Mouse (Mus musculus): ENCODE data around the gene Cdc42bpb.

The Cdc42bpb gene

DNA sequence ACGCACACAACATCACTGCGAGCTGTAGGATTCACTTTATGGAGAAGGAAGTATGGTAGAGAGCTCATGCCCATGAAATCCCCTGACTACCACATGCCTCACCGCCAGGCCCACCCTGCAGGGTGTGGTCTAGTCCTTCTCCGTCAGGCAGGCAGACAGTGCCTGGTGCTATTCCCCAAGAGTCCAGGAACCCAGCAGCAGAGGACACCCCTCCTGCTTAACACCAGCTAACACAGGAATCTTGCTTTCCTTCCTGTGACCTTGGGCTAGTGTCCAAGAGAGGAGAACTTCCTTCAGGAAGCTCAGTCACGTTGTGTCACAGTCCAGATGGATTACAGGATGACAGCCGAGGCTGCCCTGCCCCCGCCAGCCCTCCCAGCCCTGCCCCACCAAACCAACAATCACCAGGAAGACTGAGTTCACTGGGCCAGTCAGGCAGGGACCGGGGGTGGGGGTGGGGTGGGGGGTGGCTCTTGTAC lies 9.2 kb upstream of the Cdc42bpb start:
- no peak for DNase-seq (ENCODE audit: low spot score)

DNA sequence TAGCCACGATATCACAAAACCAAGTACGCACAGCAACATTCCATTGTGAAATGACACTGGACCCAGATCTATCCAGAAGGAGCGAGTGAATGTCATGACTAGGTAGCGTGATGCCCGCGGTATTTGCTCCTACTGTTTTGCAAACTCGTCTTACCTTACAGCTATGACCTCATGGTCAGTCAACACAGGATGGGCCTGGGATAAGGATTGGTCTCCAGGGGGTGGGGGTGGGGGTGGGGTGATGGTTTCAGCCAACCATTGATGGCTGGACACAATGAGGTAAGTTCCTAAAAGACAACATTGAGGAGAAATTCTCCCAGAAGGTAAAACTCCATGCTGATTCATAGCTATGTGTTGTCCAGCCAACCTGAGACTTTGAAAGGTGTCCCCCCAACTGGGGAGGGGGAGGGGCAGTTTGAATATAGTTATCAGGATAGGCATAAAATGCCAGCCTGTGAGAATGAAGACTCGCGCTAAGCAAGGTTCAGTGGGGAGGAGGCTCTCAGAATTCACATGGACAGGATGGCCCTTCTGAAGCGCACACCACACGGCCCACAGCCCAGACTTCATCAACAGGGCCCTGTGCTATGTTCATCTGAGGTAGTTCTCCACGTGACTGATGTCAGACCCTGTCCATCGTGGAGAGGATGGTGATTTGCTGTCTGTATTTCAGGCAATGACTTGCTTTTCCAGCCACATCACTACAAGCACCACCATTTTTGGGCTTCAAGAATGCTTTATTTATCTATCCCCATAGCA lies 8.5 kb upstream of the Cdc42bpb start:
- no peak for DNase-seq (ENCODE audit: low spot score)

DNA sequence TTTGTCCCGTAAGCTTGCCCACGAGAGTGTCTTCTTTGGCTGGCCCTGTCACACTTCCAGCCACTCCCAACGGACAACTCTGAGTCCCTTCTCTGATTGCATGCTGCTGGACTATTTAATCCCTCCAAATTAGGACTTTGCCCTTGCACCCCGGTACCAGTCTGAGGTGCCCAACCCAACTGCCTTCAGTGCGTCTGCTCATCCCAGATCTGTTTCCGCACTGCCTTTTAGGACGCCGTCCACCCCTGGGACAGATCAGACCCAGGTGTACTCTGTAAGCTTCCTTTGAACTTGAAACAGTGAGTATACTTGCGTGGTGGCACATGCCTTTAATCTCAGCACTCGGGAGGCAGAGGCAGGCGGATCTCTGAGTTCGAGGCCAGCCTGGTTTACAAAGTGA lies 1.3 kb upstream of the Cdc42bpb start:
- DNase-seq (ENCODE audit: low spot score): no peak

DNA sequence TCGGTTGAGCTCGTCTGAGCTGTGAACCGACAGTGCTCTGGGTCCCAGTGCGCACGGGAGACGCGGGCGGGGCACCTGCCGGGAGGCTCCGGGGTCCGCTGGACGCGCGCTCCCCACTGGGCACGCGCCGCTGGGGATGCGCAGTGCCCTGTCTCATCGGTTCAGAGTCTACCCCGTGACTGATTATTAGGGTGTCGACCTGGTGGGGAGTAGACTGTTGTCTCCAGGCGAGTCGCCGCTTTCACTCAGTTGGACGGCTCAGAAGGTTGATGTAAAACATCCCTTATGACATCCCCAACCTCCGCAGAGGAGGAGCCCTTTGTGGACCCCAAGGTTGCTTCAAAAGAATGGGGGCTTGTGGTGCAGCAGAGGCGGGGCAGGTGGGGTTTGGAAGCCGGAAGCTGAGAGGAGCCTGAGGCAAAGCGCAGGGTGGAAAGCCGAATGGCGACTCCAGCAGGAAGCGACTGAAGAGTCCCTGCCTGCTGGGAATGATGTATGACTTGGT lies 520 bp upstream of the Cdc42bpb start:
- no peak for DNase-seq (ENCODE audit: low spot score)

DNA sequence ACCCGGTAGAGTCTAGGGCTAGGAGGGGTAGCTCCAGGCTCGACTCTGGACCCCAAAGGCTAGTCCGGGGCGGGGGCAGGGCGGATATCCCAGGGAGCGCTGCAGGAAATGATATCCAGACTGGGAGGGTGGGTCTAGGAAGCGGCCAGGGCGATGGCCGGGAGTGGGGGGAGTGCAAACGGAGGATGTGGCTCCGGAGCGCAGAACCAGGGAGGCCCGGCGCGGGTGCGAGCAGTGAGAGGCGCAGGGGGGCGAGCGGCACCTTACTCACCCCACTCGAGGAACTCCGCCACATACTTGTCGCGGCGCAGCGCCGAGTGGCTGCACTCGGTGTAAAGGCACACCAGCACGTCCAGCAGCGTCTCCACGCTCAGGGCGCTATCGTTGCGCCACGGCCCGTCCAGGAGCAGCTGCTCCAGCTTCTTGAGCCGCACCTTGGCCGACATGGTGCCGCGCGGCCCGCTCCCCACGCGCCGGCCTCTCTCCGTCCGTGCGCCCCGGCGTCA lies 639 bp downstream of the Cdc42bpb start:
- DNase-seq (ENCODE audit: low spot score): no peak

DNA sequence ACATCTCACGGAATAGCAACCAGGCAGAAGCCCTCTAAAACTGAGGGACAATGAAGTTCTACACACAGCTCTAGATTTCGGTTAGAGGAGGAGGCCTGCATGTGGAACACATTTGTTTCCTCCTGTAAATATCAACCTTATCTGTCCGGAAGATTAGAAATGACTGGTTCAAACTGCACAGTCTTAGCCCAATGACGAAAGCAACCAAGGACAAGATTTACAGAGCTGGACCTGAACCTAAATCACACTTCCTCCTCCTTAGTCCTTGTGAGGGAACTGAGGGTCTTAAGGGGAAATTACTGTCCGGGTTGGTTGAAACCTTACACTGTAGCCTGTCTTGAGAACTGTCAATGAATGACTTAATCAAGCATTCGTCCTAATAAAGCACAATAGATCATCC lies 1.5 kb downstream of the Cdc42bpb start:
- DNase-seq (ENCODE audit: low spot score): no peak

DNA sequence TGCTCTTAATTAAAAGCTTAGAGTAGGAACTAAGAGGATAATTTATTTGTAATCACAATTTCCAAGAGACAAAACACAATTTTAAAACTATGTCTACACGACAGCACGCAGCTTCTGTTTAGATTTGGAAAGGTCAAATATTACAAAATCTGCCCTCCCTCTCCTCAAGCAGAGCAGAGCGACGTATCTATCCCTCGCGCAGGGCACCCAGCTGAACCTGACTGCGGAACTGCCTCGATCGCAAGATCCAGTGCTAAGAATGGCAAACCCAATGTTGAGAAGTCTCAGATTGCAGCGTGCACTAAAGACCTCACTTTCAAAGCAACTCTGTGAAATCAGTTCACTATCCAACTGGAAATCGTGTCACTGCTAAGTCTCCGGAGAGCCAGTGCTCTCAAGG lies 2.0 kb downstream of the Cdc42bpb start:
- no peak for DNase-seq (ENCODE audit: low spot score)

DNA sequence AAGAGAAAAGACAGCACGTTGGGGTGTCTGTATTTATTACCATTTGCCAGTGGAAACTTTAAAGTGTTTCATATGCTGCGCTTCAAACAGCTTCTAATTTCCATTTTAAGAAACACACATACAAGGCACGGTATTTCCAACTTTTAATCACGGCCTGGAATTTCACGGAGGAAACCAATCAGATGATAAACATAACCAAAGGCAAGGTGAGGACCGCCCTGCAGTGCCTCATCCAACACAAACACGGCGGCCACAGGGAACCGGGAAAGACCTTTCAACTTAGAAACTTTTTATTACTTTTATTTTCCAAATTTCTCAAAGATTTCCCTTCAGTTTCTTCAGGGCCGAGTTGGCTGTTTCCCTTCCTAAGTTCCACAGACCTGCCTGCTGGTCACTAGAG lies 2.8 kb downstream of the Cdc42bpb start:
- no peak for DNase-seq (ENCODE audit: low spot score)

DNA sequence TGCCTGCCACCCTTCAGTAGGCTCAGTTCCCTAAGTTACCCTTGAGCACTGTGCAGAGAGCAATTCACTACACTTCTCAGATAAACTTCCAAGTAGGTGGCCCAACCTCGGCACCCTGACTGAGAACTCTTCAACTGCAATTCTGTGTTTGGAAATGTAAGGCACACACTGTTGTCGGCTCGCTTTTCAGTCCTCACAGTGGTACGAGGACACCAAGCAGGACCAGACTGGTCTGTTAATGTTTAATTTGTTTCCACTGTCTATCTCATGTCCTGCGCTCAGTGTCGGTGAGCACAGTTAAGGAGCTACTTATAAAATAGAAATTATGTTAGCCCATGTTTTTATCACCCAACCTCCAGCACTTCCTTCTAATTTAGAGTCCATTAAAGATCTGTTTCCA lies 4.1 kb downstream of the Cdc42bpb start:
- no peak for DNase-seq (ENCODE audit: low spot score)

DNA sequence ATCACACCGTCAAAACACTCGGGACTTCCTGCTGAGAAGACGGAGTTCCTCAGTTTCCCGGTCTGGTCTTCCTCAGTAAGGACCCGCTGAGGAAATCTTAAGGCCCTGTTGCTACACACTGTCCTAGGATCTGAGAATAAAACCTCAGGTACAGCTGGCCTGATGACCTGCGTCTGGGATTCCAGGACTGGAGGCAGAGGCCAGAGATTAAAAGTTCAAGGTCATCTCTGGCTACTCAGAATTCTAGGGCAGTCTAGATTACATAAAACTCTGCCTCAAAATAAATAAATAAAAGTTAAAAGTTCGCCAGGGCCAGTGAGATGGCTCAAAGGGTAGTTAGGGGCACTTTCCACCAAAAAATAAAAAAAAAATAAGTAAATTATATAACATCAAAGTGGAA lies 5.6 kb downstream of the Cdc42bpb start:
- DNase-seq (ENCODE audit: low spot score): no peak

DNA sequence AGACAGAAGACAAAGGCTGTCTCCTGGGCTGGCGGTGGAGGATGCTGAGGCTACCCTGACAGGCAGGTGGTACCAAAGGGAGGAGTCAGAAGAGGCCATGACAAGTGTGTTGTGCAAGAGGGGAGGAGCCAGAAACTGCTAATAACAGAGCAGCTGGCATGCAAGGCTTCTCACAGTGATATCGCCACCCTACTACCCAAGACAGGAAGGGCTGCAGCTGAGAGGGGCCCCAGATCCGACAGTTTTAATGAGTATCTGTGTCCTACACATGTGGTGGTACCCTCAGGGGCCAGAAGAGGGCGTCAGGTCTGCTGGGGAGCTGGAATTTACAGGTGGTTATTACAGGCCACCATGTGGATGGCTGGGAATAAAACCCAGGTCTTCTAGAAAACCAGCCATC lies 7.3 kb downstream of the Cdc42bpb start:
- no peak for DNase-seq (ENCODE audit: low spot score)

DNA sequence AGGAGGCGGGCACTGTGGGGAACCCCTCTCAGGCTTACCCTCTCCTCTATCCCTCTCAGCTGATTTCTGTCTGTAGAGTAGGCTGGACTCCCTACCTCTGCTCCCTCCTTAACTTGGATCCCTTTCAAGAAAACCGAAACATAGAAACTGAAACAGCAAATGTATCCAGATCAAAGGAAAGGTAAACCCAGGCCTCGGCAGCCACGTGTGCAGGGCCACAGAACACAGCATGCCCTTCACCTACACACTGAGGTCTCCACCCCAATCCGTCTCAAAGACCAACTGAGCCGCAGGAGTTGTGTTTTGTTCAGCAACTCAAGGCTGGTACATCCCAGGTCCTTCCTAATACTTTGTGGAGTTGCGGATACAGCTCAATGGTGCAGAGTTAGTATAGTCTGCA lies 10.5 kb downstream of the Cdc42bpb start:
- no peak for DNase-seq (ENCODE audit: low spot score)

DNA sequence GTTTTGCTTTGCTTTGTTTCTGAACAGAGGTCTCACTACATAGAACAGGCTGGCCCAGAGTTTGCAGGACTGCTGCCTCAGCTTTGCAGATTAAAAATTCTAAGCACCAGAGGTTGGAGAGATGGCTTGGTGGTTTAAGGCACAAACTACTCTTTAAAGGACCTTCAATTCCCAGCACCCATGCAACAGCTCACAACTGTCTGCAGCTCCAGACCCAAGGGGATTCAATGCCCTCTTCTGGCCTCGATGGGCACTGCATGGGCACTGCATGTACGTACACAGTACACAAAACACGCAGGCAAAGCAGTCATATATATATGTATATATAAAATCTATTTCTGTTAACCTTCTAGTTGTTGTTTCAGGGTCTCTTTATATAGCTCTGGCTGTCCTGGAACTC lies 13.3 kb downstream of the Cdc42bpb start:
- DNase-seq (ENCODE audit: low spot score): no peak

DNA sequence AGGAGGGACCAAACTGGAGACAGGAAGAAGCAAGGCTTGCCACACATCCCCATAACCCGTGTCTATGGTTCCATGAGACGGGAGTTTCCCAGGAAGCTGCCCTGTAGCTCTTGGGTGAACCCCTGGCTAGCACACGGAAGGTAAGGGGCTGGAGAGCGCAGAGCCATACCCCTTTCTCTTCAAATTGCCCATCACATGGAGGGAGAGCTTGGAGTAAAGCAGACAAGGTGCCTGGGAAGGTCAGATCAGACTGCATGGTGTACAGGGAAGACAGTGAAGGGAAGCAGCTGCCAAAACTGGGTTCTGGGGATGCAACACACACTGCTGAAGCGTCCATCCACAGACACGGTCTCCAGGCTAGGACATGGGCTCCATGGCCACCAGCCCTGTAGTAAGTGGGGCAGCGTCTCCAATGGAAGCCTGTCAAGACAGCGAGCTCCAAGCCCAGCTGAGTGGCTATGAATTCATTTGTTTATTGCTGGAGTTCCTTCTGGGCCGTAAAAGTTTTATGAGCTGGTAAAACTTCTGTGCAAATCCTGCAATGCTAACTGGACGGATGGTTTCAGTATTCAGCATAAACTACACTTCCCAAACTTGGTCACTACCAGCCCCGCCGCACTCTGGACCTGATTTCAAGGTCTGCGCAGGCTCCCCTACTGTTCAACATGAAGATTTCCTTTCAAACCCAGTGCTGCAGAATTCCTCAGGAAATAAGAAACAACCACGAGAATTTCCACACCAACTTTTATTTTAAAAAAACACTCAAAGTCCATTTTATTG lies 16.0 kb downstream of the Cdc42bpb start:
- no peak for DNase-seq (ENCODE audit: low spot score)

DNA sequence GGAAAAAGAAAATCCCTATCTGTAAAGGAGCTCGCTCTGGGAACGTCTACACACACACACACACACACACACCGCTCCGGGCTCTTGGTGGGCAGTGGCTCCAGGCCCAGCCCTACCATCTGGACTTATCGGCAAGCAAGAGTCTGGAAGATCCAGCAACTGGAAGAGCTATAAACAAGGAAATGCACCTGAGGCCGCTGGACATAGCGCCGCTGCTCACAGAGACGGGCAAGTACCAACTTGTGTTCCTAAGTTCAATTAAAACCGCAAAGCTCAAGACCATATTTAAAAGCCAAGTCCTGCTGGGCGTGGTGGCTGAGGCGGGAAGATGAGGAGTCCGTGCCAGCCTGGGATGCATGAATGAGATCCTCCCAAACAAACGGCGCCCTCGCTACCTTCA lies 16.8 kb downstream of the Cdc42bpb start:
- DNase-seq (ENCODE audit: low spot score): no peak

DNA sequence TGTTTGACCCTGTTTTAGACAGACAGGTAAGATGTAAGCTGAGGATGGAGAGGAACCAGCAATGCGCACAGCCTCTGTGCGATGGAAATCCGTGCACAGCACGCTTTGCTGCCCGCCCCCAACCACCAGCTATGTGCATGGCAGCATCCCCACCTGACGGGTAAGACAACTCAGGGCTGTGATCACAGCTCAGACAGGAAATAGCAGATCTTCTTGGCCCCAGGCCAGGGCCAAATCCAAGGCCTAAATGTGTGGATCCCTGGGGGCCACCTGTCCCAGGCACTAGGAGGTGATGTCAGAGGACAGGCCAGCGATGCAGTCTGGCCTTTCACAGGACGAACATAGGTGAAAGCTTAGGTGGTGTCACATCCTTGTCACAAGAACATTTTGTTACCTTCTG lies 21.3 kb downstream of the Cdc42bpb start:
- no peak for DNase-seq (ENCODE audit: low spot score)

DNA sequence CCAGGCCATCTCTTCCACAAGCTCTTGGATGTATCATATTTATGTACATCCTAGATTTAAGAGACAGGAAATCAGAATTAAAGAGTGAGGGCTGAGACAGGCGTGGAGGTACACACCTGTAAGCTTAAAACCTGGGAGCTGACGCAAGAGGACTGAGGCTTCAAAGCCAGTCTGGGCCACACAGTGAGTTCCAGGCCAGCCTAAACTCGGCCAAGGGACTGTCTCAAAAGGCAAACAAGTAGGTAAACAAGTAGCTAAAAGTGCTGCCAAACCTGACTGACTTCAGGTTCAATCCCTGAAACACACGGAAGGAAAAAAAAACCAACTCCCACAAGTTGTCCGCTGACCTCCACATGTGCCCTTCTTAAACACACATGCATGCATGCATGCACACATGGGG lies 23.4 kb downstream of the Cdc42bpb start:
- no peak for DNase-seq (ENCODE audit: low spot score)

DNA sequence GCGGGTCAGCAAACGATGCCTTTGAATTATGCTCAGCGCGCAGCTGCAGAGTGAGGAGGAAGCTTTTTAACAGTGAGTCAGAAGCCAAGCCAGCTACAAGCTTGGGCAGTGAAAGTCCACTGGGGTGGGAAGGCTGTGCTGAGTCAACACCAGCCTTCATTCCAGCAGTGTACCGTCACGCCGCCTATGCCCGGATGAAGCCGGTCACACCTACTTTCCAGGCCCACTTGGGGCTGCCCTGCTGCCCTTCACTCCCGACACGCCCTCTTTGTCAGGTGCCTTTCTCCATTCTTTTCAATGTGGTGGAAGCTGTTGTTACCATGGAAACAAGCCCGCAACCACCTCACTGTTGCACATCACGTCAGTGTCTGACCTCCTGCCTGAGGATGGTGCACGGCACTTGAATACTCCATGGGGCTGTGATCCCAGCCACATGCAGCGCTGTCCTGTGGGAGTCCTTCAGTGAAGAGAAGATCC lies 24.0 kb downstream of the Cdc42bpb start:
- no peak for DNase-seq (ENCODE audit: low spot score)

DNA sequence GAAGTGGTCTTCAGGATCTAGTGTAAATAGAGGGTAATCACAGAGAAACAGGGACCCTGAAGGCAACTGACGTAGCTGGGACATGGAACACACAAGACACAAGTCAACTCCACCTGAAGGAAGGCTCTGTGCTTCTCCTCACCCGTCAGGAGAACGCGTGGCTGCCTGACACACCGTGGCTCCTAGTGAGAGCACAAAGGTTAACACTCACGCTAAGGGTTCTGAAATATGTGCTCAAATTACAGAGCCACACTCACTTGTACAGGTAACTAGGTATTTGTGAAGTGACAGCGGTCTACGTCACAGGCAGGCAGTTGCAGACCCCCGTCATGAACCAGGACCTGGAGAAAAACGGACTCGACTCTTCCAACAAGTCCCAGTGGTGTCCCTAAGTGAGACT lies 24.5 kb downstream of the Cdc42bpb start:
- DNase-seq (ENCODE audit: low spot score): no peak

DNA sequence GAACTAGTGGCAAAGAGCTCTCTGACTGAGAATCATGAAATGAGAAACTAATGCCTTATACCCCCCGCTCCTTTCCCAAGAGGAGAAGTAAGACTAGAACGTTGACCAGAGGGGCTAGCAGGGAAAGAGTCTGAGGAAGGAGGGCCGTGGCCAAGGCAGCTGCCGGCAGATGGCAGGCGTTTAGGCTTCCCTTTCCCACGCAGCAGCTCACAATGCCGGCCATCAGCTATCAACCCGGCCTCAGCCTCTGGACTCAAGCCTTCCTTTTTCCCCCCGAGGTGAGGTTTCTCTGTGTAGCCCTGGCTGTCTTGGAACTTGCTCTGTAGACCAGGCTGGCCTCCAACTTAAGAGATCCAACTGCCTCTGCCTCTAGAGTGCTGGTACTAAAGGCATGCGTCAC lies 25.0 kb downstream of the Cdc42bpb start:
- DNase-seq (ENCODE audit: low spot score): no peak

DNA sequence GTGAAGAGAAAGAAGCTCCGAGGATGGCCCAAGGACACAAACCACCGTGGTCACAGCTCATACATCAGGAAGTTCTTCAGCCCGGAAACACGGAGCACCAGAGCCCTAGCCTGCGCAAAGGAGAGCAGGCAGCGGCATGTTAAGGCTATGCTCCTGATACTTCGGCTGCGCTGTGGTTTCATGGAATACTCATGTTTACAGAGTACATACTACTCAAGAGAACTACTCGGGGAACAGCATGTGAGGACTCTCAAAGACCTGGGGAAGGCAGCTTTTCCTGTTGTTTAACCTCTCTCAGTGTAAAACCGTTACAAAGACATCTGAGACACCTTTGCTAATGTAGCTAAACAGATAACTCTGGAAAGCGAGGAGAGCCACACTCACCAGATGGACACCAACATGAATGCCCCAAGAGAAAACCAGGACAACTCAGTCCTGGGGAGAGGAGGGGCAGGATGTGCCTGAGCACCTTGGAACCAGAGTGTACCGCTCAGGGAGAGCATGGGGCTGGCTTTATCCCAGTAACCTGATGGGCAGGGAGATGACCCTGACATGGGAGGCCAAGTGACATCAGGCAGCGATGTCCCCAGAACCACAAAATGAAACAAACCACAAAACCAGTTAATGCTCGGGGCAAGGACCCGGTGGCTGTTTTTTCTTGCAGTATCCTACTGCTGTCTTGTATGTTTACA lies 27.8 kb downstream of the Cdc42bpb start:
- DNase-seq (ENCODE audit: low spot score): no peak

DNA sequence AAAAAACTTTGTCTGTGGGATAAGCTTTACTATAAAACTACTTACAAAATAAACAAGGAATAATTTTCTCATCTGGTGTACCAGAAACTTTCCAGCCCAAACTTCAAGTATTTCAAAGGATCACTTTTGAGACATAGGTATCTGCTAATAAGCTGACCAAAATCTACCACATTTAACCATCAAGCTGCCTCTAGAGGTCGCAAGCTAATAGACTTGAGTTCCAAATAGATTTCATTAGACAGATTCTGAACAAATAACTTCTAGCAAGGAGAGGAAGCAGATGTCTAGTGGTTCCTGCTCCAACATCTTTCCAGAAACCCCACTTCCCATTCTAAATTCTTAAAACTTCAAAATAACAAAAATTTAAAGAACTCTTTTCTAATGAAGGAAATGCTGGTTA lies 33.6 kb downstream of the Cdc42bpb start:
- no peak for DNase-seq (ENCODE audit: low spot score)

All from layer of hippocampus, adult 9-10 months (tissue).